Mouse (Mus musculus): Measurements from ENCODE around the gene Klf7.

Gene Klf7

DNA sequence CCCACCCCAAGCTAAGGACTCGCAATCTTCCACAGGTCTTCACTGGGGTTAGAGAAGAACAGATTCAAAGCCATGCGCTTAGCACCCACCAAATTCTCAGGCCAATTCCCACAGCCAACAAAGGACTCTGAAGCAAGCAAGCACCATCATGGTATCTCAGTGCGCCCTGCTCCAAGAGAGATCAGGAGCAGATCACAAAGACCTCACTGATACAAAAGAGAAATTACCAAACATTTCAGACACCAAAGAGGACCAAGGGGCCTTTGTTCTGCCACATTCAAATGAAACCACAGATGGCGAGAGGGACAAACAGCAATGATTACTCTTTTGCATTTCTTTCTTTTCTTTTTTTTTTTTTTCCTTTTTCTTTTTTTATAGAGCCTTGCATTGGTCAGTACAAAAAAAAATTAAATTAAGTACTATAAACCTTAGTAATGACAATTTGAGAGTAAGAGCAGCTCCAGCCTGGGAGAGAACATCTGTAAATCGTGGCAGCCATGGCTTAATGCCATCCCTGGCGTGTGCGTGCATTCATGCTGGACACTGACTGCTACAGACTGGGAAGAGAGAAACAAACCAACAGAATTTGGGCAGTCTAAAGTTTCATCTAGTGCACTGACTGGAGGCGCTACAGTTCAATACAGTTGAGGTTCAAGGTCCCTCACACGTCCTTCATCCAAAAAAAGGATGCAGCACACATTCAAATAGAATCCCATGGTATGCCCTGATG is 89.4 kb downstream of the Klf7 start:
- DNase-seq (ENCODE audit: low spot score in 2 of 2), result no peak

DNA sequence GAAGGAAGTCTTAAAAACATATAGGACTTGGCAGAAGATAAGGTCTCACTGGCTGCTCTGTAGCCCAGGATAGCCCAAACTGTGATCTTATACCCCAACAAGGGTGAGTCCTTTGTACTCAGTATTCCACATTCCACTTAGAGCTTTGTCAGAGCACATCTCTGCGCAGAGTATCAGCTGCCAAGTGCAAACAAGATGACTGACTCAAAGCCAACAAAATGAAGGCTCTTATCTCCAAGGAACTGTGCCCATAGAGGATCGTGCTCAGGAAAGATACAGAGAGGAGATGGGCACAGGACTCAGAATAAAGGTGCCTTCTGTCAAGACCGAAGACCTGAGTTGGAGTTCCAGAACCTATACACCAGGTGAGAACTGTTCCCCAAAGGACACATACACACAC is 100.1 kb downstream of the Klf7 start:
- no peak for DNase-seq (ENCODE audit: low spot score in 2 of 2)

DNA sequence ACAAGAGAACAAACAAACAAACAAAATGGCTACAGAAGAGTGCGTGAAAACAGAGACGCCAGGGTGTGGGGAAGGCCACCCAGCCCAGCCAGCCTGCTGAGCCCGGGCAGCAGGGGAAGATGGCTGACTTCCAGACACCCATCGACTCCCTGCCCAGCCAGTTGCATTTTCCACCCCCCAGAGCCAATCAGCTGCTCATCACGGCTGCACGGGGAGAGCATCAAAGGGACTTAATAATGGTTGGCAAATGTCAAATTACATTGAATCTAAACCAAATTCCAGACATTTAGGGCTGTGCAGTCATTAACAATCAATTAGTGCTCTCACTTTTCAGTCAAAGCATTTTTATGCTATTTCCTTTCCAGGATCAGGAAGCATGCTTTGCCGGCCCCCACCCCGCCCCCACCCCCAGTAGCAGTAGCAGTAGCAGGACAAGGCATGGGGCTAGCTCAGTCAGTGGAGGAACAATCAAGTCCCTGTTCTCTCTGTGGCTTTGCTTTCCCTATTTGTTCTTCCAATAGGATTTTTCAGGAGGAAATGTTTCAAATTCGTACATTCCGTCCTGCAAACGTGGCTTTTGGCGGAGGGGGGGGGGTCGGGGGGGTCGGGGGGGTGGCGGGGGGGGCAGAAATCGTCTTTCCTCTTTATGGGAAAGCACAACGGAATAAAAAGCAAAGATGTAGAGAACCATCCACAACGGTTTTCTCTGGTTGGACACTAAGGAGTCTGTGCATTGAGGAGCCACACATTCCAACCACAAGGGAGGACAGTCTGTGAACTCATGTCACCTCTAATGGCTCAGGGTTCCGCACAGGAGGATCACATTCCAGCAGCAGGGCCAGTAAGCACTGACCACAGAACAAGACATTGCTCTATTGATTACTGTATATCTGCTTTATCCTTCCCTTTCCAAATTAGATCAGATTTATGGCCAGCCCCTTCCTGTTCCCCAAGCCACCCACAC is 101.1 kb downstream of the Klf7 start:
- DNase-seq (ENCODE audit: low spot score in 2 of 2), result no peak

DNA sequence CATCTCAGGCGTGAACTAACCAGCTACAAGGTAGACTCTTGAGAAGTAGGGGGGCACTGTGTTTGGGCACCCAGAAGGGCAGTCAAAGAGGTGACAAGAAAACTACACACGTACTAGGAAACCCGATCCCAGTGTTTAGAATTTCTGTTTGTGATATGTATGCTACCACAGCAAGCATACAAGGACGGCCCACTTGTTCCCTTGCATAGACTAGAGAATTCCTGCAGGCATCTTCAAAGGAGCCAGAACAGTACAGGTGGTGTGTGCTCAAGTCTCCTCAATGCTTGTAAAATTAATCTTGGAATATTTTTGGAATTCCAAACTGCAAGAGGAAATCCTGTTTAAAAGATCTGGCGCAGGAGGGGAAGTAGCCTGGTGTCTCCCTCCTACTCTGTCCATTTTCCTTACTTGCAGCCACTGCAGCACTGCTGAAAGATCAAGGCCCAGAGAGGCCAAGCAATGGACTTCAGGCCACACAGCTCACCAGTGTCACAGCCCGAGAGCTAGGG is 102.9 kb downstream of the Klf7 start:
- no peak for DNase-seq (ENCODE audit: low spot score in 2 of 2)

DNA sequence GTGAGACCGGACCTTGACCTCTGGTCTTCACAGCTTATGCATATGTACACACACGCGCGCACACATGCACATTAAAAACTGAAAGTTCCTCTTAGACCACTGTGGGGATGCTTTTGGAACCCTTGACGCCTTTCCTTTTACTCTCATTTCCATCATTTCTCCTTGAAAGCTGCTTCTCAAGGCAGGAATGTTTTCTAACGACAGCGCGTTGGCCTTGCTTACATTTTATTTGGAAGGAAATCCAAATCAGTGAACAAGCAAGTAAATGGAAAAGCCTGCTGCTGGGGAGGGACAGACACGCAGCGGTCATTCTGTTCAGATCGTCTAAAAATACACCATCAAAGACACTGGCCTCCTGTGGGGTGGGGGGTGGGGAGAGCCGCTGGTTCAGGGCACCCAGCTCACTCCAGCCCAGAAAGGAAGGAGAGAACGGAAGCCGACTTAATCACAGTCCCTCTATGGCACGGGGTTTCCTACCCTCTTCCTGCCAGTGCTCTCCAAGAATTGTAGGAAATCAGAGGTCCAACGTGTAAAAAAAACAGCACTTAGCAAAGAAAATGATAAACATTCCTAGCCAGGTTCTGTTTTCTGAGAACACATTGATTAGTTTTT is 103.5 kb downstream of the Klf7 start:
- DNase-seq (ENCODE audit: low spot score in 2 of 2), result no peak

DNA sequence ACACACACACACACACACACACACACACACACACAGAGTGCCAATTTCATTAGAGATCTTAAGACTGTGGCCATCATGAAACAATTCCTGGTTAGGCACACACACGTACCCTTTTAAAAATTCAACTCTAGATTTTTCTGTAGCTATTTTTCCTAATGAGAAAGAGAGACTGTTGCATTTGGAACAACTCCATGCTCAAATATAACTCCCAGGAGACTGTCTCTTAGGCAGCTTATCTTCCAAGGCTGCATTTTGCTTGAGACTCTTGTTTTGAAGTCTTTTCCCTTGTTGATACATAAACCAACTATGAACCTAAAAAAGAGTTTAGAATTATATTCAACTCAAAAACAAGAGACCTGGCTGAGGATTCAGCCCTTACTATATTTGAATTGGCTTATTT is 108.0 kb downstream of the Klf7 start:
- no peak for DNase-seq (ENCODE audit: low spot score in 2 of 2)

DNA sequence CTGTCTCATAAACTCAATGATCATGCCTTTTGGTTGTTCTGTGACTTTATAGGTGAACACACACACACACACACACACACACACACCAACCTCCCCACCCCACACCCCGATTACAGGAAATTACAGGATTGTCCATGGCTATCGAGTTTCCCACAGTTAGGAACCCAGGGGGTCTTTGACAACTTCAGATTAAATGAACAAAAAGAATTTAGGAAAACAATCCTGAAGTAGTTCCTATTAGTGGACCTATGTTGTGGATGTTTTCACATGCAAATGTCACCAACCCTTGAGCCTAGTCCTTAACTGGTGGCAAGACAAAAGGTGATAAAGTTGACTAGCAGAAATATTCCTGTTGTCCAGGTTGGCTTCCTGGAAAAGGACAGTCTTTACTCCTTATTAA is 113.1 kb downstream of the Klf7 start:
- DNase-seq (ENCODE audit: low spot score in 2 of 2), result no peak

DNA sequence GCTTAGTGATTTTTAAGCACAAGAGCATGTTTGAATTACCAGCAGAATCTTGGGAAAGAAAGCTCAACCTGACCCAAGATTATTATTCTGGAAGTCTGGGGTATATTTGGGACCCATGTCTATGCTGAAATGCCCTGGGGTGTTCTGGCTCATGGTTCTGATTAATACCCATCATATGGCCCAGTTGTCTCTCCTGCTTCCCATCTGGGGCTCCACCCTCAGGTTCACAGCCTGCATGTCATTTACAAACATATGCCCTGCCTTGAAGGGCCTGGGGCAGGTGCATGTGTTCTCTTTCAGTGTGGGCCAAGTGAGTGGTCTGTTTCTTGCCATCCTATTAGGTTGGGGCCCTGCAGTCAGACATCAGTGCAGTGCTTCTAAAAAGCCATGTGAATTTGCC is 114.1 kb downstream of the Klf7 start:
- DNase-seq (ENCODE audit: low spot score in 2 of 2), result no peak

DNA sequence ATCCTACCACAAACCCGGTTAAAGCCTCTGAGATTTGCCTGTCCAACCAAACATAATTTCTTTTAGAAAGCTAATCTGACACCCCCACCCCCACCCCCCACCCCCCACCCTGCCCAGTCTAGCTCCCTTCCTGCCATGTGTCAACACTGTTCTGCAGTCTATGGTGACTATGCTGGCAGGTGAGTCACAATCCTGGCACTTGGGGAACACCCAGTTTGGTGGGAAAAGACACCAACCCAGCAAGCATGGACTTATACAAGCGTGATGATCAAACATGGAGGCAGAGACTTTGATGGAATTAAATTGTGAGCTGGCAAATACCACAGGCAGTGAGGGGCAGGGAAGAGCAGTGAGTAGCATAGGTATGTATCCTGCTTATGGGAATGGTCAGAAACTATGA is 116.9 kb downstream of the Klf7 start:
- no peak for DNase-seq (ENCODE audit: low spot score in 2 of 2)

DNA sequence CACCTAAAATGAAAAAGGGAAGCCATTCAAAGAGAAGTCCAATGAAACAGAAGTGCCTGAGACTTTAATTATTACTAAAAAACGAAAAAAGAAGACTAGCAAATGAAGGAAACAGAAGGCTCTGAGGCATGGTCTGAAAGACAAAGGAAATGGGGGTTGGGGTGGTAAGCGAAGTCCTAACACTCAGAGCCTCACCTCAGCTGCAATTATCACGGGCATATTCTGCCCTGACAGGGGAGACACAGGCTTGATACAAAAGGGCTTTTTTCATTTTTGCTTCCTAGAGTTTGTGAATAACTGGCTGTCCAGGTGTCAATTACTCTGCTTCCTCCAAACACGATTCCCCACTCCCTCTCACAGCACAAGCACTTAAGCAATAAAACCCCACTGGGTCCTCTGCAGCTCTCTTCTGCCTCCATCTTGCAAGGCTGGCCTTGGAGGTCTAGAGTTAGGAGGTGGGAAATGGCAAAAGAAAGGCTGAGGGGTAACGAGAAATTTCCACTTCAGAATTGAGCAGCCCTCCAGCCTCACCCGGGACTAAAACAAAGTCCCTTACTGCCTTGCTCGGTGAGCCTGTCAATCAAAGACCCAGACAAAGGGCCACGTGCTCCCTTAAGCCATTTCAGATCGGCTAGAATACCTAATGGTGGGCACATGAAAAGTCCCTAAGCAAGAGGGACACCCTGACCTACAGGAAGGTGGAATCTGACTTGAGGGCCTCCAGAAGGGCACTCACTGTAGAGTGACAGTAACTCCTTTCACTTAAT is 118.4 kb downstream of the Klf7 start:
- DNase-seq (ENCODE audit: low spot score in 2 of 2), result no peak

DNA sequence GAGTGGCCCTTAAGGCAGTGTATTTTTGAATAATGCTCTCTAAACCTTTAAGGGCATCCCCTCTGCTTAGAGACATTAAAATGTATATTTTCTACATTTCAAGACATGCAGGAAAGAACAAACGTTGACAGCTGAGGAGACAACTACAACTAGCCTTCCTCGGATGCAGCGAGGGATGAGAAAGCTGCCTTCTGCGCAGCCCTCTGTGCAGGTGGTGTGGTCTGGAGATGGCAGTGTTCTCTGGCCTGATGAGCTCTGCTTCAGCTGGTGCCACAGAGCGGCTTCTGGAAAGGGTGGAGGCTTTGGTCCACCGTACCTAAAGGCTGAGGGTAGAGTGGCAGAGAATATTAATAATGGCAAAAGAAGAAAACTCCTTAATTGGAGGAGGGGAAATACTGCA is 120.0 kb downstream of the Klf7 start:
- no peak for DNase-seq (ENCODE audit: low spot score in 2 of 2)

DNA sequence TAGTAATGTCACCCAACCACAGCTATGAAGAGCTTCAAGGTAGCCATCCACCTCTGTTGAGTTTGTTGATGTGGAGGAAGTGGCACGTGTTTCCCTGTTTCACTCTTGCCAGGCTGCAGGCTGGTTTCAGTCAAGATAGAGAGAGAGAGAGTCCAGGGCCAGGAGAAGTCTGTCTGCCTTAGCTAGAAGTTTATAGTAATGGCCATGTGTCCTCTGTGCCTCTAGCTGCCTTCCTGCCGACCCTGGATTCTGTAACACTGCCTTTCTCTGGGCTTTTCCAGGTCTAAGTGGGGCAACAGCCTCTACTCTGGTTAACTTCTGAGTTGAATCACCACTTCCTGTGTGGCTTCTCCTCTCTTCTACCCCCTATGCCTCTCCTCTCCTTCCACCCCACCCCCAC is 121.5 kb downstream of the Klf7 start:
- no peak for DNase-seq (ENCODE audit: low spot score in 2 of 2)

DNA sequence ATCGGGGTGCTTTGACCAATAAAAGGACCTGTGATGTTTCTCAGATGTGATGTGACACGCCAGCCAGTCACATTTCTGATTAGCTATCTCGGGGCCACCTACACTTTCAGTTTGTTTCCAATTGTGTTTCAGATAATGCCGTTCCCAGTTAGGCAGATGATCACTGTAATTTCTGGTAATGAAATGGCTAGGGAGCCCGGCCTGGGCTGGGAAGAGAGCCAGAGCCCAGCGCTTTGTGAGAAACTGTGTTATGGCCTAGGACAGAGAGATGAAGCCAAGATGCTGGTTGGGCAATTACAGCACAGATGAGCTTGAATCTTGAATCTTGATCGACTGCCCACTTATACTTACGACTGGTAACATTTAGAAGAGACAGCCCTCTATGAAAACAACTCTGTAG is 122.6 kb downstream of the Klf7 start:
- DNase-seq (ENCODE audit: low spot score in 2 of 2), result no peak

DNA sequence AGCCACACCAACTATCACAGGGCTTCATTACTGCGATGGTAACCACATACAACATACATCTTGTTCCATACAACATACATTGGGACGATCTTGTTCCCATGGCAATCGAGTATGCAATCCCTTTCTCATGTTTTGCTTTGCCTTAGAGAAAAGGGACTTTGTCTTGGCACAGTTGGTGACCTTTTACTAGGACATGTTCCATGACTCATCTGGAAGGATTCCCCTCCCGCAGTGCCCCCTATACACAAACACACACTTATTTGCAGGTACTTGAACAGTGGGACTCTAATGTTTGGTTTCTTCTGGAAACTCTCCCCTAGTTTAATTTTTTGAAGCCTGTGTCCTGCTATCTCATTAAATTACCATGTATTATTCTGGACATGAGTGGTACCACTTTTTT is 123.2 kb downstream of the Klf7 start:
- DNase-seq (ENCODE audit: low spot score in 2 of 2), result no peak

DNA sequence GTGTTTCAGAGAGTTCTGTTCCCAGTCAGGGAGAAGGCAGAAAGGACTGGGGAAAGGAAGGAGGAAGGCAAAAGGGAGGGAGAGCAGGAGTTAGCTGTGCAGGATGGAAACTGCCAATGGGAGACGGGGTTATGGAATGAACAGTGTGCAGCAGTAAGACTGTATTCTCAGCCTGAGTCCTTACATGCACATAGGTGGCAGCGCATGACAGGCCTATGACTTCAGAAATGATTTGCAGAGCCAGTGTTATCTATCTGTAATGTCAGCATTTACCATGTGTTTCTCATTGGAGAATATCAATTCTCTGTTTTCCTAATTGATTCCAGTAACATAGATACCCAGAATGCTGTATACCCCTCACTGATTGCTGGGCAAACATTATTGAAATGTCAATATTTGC is 123.9 kb downstream of the Klf7 start:
- no peak for DNase-seq (ENCODE audit: low spot score in 2 of 2)

DNA sequence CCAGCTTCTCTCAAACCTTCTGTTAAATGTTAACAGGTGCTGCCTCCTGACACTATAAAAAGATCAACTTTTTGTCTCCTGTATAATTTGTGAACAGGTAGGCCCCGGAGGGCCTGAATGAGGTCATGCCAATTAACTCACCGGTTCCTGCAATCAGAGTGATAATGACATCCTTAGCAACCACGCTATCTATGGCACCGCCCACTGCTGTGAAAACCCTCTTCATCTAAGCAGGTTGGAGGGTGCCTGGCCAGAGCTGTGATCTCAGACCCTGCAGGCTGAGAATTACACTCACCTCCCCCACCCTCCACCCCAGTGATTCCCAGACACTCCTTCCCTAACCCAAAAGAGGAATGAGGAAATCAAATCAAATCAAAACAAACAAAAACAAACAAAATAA is 126.3 kb downstream of the Klf7 start:
- no peak for DNase-seq (ENCODE audit: low spot score in 2 of 2)

DNA sequence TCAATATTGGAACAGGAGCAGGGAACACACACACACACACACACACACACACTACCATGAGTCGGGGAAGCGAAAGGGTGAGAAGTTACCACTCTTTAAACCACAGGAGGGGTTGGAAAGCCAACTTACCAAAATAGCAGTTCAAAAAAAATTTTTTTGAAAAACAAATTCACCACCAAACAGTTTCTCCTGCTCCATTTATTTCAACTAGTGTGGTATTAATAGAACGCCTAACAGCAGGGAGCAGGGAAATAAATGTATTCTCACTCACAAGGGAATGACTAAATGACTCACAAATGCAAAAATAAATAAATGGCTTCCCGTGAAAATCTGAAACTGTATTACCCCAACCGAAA is 127.0 kb downstream of the Klf7 start:
- DNase-seq (ENCODE audit: low spot score in 2 of 2), result no peak

DNA sequence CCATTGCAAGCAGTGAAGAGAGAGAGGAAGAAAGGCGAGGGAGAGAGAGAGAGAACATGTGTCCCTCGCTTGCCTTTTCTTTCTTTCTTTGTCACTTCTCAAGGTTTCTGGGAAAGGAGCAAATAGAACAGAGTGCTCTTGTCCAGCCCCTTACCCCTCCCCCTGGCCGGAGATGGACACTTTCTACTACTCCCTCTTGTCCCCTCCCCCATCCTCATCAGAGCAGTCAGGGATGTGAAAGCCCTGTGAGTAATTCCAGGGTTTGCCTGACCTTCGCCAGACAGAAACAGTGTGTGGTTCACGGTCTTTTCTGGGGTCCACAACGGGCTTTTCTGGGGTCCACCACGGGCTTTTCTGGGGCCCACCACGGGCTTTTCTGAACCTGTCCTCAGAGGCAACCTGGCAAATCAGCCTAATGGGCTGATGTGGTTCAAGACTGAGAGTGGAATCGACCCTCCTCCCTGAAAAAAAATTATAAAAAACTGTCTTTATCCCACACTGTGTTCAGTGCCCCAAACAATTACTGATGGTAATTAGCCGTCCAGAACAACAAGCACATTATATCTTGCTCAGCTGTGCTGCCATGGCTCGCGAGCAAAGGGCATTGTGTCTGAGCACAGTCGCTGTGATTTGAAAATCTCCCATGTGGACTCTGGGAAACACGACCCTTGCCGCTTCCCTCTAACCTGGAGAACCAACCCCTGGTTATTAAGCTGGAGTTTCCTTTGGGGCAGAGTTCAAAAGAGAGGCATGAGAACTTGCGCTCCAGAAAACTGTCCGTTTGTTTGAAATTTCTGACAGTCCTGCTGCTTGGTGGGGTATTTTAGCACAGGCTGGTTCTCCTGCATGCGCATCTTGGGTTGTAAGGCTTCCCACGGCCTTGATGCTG is 127.6 kb downstream of the Klf7 start:
- peak in 1 of 2 experiments; percentile 24 for DNase-seq (ENCODE audit: low spot score in 2 of 2)

DNA sequence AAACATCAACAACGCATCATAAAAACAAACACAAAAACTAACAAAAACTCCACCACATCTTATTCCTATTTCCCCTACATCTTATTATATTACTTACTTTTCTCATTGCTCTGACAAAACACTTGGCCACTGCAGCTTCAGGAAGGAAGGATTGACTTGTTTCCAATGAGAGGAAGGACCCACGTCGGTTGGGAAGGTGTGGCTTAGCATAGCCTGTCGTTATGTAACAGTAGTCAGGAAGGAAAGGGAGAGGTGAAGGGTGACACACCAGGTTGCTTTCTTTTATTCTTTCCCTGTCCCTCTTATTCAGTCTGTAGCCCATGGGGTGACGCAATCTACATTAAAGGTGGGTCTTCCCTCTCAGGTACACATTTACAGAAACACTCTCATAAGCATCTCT is 129.6 kb downstream of the Klf7 start:
- no peak for DNase-seq (ENCODE audit: low spot score in 2 of 2)

DNA sequence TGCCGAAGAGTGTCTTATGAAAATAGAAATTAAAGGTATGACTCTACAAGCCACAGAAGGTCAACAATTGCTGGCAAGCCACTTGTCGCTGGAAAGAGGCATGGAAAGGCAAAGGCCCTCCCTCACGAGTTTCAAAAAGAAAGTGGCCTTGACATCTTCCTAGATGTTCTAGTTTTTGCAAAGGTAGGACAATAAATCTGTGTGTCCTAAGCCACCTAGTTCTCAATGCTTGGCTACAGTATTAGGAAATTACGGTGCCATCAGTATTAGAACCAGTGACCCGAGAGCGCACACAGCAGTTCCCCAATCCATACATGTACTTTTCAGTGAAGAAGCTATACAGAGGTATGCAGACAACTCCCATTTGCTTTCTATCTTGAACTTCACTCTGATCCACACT is 131.7 kb downstream of the Klf7 start:
- no peak for DNase-seq (ENCODE audit: low spot score in 2 of 2)

DNA sequence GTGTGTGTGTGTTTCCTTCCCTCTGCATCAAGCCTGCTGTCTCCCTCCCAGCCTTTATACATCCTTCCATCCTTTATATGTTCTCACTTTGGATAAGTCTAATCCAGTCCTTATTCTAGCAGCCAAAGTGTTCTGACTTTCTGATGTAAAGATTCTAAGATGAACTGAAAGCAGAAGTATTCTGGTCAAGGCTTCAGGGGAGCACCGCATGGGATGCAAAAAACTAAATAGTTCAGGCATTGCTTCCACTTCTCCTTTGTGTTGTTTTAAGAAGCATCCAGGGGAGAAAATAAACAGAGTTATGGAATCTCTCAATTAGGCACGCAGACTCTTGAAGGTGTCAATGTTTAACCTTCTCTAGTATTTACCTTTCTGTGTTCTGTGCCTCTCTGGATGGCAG is 141.3 kb downstream of the Klf7 start:
- DNase-seq (ENCODE audit: low spot score in 2 of 2), result no peak
